Mouse (Mus musculus) ES-Bruce4 (cell line): ENCODE results near the gene Kcnq2.

ENCODE experiments used
- CTCF ChIP-seq: IDR thresholded peaks from one replicate; pipeline ENCODE4 v1.8.1; 2011; ENCODE audit warnings: low read depth, low read length
- POLR2A ChIP-seq: IDR thresholded peaks from one replicate; pipeline ENCODE4 v1.8.1; 2011; ENCODE audit warnings: low read length; ENCODE audit not compliant: insufficient read depth

- TF ChIP-seq CTCF (no peak), POLR2A (no peak)
These were observed 33.5 kb downstream of the Kcnq2 start for GRCm38 (mm10) chr2:181101626-181102025.
